1 mouse cellular context compared by ENCODE assay signal in the genomic region with DNA sequence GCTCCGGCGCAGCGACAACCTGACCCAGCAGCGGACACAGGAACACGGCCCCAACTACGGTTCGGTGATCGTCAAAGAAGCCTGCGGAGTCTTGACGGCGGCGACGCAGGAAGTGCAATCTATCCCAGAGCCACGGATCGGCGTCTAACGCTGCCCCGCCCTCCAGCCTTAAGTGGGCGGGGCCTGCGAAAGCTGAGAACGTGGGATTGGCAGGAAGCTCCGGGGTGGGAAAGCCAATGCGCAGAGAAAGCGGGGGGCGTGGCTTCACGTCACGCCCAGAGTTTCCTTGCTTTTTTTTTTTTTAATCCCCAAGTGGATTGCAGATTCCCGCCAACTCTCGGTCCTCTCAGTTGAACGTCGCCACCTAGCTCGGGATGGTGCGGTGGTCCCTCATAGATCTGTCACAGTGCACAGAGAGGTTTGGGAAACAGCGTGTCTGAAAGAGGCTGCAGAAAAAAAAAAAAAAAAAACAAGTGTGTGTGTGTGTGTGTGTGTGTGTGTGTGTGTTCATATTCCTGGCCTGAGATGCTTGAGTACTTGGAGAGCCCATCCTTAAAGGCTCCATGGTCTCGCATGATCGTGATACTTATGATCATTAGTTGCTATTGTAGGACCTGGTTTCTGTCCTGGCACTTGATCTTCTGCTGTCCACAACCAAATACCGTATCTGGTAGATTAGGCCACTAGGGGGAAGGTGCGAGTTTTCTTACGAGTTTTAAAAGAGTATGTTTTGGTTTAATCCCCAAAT.
TF ChIP-seq lines count a peak whose summit lies in the region.

Psma1 (minus strand) TSS at position 114 of the 748 bp plus-strand sequence.

TF ChIP-seq in myocyte, 11 proteins besides CTCF, POLR2A, EP300 and RAD21 (continued from another document):
- TF ChIP-seq MYOG (IDR thresholded peaks at IDR 0.05; ENCODE audit: control insufficient read depth in 1 of 3, insufficient read depth in 1 of 3, insufficient read length in 2 of 3, low read depth in 2 of 3), result peak in 1 of 3 experiments; percentile 32
